Mouse (Mus musculus) gonadal fat pad, adult 2 months (tissue): ENCODE data around the gene Megf11. TPM values are rescaled to one million over a fixed set of nuclear protein-coding genes. Genes with fewer than 3 reads are reported as not detected.
"Not testable (repeated sequence)": the region's sequence is repeated elsewhere in the genome, so short reads cannot be mapped to it uniquely, and the experiment has no call there.

ENCODE experiments used
- DNase-seq: peaks from one replicate; pipeline ENCODE4 v3.0.0-alpha.2; 2012; ENCODE audit warnings: low read depth
- polyA plus RNA-seq: library from polyadenylated mRNA; depleted of rRNA; stranded (reverse); fragments of >200 nt; gene quantifications from 2 replicates; pipeline ENCODE4 v1.2.3, GENCODE M21; 2012

The Megf11 gene
- polyA plus RNA-seq, 1 experiment: 0.39 TPM

DNA sequence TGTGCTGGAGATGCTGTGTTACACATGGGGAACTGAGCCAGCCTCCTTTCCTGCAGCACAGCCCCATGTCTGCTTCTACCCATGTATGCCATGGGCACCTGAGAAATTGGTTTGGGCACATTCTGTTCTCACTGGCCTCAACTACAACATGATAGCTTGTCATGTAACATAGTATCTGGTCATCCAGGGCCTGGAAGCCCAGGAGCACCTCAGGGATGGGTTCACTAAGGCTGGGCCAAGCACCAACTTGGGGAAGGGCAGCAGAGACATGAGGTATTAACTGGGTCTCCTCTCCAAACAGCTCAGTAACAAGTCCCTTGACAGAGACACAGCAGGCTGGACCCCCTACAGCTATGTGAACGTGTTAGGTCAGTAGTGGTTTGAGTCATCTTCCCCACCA, 311.6 kb downstream of the Megf11 start:
- DNase-seq: no peak

DNA sequence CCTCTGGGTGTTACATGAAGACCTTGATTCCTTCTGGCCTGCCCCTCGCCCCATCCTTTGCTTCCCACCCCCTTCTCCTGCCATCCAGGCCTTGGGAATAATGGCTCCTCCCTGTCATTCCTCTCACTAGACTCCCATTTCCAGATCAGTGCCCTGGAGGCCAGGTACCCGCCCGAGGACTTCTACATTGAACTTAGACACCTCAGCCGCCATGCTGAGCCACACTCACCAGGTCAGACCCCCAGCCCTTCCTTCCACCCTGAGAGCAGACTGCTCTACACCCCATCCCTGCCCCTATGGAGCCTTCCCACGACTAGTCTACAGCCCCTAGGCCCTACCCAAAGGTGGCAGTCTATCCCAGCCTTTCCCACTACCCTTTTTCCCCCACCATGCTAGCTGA, 312.3 kb downstream of the Megf11 start:
- no peak for DNase-seq

DNA sequence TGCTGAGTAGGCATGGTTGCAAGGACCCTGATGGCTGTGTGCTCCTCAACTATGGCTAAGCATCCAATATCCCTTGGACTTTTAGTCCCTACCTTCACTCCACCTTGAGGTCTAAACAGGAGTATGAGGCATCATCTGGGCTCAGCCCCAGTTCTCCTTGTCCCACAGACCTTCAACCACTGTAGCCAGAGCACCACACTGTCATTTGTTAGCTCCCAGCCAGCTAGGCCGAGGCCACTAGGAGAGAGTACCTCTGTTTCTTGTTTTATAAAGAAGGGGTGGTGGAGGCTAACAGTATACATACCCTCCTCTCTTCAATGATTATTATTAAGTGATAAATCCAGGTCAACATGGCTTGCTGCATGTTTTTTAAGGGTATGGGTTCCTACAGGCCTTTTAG, 313.2 kb downstream of the Megf11 start:
- no peak for DNase-seq

DNA sequence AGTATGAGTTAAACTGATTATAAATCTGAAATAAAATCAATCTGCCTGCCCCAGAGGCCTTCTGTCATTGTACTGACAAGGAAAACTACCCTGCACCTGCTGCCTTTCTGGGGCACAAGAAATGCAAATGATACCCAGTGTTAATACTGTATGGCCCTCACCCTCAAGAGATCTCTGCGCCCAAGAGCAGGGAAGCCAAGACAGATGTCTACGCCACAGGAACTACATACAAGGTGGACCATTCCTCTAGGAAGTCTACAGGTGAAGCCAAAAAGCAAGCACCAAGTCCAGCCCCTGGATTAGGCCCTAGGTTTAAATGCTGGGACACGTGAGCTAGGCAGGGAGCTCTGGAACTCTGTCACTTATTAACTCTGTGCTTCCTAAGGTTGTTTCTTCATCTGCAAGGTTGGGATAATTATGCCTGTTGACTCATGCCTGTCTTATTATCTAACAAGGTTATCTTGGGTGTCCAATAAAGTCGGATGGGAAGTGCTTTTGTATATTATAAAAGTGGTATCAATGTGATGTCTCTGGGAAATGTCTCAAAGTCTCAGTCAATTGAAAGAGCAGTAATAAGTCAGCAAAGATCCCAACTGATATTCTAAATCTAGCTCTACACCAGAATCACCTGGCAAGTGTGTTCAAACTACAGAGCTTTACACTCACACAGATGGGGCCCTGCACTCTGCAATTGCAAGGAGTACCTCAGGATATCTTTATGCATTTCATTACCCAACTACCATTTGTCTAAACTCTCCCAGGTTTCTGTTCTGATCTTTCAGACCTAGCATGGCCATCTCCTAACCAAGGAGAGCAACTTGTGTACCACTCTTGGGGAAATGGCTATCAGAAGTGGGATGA, 315.3 kb downstream of the Megf11 start:
- no peak for DNase-seq

DNA sequence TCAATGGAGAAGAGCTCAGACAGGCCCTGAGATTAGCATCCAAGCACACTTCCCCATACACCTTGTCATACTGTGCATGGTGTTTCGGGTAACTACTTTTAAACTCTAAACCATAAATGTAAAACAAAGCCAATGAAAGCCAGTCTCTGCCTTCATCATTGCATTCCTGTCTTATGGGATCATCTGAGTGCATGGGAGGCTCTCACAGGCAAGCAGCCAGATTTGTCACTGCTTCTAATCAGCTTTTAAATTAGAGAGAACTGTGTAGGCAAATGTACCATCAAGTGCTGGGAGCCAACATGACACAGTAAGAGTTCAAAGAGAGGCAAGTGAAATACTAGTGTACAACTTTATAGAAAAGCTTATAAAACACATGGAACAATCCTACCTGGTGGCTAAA, 316.2 kb downstream of the Megf11 start:
- no peak for DNase-seq

DNA sequence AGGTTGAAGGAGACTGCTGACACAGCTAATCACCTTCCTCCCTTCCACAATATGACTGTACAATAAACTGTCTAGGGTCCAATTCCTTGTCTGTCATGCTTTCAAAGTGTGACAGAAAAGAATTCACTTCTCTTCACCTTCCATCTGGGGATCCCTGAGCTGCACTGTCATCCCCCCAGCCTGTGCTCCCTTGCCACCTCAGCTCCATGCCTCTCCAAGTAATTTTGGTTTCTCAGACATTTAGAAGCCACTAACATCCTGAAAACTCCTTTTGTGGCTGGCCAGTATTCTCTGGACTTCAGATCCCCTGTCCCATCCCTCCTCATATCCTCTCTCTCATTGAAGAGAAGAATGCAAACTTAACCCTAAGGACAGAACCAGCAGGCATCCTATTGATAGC, 317.0 kb downstream of the Megf11 start:
- no peak for DNase-seq

DNA sequence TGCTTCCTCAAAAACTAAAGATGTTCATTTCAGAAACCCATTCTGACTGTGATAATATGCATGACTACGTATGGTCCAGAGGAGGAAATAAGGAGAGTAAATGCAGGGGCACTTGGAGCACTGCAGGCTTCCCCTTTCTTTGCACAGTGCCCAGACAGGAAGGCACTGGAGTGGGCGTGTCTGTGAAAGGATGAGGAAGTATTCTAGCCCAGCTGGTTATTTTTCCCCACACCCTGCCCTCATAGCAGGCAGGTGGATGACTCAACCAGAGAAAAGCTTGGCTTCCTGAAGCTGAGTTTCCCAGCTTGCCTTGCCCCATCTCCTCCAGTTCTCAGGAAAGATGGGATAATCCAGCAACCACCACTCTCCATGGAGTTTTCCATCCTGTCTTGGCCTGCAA, 317.5 kb downstream of the Megf11 start:
- no peak for DNase-seq

DNA sequence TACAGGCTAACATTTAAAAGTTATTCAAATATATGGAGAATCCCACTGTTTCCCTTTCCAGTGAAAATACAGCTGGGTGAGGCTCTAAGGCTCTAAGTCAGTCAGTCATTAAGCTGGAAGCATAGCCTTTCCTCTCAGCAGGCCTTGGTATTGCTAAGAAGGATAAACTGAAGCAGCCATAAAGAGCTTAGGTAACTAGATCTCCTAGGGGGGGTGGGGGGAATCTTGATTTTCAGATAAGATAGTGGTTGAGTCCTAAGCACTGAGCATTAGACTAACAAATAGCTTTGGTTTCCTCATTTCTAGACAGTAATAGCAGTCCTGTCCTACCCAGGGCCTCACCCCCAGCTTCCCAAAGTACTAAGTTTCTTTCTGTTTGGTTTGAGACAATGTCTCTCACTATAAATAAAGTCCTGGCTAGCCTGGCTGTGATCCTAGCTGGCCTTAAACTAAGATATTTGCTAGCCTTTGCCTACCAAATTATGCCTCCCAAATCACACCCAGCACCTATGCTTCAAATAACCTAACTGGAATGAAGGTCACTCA, 318.1 kb downstream of the Megf11 start:
- DNase-seq: no peak

DNA sequence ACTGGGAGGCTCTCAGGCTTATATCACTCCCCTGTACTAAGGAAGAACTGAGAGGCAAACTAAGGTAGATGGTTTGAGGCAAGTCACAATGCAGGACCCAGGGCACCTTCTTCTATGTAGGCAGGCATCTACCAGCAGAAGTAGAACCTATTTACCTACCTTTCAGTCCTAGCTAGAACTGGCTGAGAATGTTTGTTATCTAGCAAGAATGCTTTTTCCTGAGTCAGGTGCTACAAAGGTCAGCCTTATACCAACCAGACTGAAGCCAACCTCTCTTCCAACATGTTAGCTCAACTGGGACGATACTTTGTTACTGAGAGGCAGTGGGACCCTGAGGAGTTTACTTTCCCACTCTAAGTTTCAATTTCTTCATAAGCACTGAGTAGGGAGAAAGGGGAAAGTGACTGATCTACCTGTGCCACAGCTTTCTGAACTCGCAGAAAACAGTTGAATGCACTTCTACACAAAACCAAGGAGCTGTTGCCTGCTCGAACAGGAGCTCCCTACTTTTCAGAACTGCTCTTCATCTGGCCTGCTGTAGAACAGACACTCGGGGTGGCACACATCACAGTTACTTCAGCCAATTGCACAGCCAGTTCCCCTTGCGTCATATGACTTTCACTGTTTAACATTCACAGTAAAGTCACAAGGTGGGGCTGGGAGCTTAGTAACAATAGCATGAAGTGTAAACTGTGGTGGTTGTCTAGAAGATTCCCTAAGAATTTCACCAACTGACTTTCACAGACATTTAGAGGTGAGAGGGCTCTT, 318.8 kb downstream of the Megf11 start:
- no peak for DNase-seq

DNA sequence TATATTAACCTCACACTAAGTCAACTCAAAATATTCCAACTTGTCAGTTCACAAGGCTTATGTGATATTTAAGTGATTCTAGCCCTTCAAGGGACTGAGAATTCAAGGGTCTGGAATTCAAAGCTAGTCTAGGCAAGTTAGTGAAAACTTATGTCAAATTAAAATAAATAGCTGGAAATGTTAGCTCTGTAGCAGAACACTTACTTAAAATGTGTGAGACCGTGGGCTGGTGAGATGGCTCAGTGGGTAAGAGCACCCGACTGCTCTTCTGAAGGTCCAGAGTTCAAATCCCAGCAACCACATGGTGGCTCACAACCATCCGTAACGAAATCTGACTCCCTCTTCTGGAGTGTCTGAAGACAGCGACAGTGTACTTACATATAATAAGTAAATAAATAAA, 324.9 kb downstream of the Megf11 start:
- DNase-seq: not testable (repeated sequence)

DNA sequence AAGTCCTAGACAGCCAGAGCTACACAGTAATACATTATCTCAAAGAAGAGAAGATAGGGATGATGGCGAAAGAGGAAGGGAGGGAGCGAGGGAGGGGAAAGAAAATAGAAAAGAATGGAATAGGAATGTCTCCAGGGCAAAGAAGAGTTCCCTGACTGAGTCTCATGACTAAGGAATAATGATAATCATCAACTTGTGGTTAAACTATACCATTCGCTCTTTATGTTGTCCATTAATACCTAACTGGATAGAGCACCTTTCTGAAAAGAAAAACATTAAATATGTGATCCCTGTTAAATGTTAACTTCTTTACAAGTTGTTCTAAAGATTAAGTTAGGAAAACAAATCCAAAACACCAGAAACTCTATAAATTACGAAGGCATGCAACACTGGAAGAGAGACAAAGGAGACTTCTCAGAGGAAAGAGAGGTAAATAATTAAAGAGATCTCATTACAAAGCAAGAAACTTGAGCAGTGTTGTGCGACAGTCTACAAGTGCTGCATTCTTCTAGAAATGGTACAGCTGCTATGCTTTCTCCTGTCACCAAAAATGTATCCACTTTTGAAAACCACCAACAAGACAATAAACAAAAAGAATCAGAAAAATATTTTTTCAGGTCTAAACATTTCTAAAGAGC, 334.2 kb downstream of the Megf11 start:
- DNase-seq: no peak

DNA sequence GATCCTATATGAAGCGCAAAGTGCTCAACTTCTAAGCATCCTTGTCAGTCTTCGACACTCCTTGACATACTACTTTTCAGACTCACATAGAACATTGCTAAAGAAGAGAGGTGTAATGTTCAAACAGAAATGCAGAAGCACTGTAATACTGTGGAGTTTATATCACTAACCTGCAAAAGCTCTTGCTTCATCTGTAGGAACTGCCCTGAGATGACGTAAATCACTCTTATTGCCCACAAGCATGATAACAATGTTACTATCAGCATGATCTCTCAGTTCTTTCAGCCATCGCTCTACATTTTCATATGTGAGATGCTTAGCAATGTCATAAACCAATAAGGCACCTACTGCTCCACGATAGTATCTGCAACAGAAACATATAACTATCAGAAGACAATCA, 341.0 kb downstream of the Megf11 start:
- DNase-seq: no peak

DNA sequence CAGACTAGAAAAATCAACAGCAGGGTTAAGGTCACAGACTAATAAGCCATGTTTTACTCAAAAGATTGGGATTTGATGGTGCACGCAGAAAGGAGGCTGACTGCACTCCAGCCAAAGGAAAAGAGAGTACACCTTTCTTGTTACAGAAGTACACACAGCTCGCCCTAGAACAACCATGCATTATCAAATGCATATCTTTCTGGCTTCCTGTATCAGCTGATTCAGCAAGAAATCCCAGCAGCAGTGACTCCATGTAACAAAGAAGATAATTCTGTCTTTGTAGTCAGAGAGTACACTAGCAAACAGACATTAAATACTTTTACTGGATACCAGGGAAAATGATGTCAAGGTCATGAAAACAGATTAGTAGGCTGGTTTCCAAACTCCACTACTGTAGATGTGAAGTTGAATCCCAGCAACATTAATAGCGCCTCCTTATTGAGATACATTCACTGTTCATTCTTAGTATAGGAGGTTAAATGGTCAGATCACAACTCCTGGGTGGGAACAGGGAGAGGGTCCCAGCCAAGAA, 345.7 kb downstream of the Megf11 start:
- no peak for DNase-seq

DNA sequence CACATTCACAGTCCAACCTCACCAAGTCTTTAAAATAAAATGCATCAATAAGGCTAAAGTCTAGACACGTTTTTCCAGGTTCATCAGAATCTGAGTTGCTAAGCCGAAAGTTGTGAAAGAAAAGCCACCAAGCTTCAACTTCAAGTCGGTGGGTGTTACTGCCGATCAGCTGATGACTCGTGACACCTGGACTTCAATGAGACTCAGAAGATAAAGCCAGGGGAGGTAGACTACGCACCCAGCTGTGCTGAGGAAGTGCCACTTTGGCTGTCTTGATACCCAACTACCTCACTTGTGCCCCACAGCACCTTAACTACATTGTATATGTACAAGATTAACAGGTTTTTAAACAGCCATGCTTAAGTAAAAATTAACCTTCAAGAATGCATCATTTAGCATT, 348.7 kb downstream of the Megf11 start:
- no peak for DNase-seq

DNA sequence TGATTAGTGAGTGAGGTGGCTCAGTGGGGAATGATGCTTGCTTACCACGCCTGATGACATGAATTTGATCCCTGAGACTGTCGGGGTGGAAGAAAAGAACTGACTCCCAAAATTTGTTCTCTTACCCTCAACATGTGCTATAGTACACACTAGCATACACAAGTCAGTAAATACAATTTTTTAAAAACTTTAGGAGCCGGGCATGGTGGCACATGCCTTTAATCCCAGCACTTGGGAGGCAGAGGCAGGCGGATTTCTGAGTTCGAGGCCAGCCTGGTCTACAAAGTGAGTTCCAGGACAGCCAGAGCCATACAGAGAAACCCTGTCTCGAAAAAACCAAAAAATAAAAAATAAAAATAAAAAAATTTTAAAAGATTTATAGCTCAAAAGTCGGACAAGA, 349.6 kb downstream of the Megf11 start:
- not testable (repeated sequence) for DNase-seq

DNA sequence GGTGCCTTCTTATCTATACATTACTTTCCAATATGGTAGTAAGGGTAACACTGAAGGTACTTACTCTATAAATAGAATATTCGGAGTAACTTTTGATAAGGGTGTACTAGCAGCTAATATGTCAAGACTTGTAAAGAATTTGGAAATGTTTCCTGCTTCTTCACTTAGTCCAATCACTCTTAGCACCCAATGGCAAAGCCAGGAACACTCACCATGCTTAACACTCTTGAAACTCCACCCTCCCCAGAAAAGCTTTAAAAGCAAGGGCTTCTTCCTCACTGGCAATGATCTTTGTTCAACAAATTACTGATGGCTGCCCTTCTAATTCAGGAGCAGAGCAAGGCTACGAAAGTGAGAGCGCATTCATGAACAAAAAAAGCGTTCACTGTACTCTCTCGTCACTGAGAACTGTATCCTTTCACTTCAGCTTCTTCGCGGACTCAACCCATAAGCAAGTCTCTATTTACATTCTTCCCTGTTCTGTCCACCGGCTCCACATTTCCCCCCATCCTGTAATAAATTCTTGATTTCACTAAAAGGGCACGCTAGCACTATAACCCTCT, 350.7 kb downstream of the Megf11 start:
- peak; percentile 17 for DNase-seq

DNA sequence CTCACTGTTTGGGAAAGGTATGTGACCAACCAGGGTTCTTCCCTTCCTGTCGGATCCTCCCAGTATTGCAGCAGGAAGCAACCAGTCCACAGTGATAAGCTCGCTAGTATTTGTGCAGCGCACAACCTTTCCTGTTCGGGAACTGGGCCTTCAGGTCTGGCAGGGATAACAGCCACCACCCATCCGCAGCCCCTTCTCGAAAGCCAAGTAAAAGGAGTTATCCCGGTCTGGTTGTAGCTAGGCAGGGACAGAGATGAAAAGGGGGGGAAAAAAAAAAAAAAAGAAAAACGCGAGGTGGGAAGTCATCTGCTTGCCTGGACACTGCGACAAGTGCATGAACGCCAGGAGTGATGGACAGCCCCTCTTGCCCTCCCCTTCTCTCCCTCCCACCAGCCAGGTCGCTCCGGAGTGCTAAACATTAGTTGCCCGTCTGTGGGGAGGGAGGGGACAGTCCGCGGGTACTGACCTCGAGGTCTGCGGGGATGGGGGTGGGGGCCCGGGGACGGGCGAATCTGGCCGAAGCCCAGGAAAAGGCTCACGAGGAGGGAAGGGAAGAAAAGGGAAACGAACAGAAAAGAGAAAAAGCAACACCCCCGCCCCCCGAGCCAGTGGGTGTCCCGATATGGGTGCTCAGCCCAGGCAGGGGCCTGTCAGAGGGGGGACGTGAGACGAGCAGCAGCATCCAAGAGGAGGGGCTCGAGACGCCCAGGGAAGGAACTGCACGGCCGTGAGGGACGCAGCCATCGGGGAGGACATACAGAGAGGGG, 351.4 kb downstream of the Megf11 start:
- DNase-seq: peak; percentile 38

DNA sequence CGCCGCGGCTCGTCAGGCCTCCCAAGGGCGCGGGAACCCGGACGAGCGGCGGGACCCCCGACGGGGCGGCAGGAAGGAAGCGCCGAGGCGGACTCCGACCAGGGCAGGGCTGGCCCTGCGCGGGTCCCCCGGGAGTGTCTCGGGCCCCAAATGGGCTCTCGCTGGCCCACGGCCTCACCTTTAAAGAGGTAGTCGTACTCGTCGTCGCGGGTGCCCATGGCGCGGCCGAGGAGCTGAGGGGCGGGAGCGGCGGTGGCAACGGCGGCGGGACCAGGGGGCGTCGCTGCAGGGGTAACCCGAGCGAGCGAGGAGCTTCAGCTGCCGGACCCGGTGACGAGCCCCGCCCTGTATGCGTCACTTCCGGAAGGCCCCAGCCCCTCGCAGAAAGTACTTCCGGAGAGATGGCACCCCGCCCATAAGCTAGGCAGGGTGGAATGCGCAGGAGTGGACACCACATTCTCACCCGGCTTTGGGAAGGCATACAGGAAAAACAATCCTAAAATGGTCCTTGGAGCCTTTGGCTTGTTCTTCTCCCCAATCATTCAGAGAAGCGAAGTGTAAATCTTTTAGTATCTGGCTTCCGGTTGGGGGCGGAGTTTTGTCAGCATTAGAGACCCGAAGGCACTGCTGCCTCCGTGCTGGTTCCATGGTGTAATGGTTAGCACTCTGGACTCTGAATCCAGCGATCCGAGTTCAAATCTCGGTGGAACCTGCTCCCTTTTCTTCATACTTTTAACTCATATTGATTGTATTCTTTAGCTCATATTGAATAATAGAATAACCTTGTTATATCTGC, 352.2 kb downstream of the Megf11 start, which contains the start of gene Rab11a:
Gene Rab11a, minus strand, starts transcription at position 353 of the 796 bp plus-strand sequence.
- DNase-seq: peak; percentile 45

DNA sequence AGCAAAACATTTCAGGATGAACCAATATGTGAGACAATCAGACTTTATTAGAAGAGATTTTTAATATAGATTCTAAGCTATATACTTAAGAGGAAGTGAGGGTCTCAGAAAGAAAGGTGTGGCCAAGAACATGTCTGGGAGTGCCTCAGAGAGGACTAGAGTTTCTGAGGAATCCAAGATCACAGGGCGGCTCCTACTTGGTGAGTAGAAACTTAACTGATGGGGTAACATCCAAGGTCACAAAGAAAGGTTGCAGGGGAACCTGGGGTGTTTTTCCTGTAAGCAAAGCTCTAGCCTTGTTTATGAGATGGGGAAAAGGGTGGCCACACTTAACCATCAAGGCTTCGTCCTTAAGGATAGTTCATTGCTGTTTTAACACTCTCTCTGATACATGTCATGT, 353.6 kb downstream of the Megf11 start:
- DNase-seq: no peak

DNA sequence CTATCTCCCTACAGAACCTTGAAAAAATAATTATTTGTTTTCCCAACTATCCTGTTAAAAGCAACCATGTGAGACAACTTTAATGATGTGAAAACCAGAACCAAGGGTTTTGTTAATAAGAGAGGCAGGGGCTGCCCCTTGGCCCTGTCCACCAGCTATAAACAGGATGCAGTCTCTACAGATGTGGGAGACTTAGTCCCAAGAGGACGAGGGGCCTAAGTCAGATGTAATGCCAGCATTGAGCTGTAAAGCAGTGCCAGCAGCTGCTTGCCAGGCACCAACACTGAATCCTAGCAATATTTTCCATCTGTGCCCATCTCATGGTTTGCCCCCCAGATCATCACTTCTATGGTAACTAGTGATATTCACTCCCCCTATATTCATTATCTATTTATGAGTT, 357.0 kb downstream of the Megf11 start:
- no peak for DNase-seq
